Mouse (Mus musculus) spleen, embryonic (tissue): Measurements from ENCODE around the gene Rab30.
"Not testable (repeated sequence)": the region's sequence is repeated elsewhere in the genome, so short reads cannot be mapped to it uniquely, and the experiment has no call there.

ENCODE experiments used
- CTCF ChIA-PET: fragments of 350-600 bp; sonication (Branson Sonifier 250); formaldehyde crosslinking; loops from one replicate; lab custom pipeline; 2022; lab: Charles Lee

The Rab30 gene

GRCm38 (mm10) chr7:92741152-92741860, at the start of gene Rab30:
Gene Rab30, plus strand, starts transcription at chr7:92741603.
- CTCF ChIA-PET = interaction anchor here (0.8 kb wide), 1 partner anchor 221 kb away, joined by 4 read pairs; no protein-coding TSS in a partner anchor

GRCm38 (mm10) chr7:92696395-92696794, 45.0 kb upstream of the Rab30 start:
- CTCF ChIA-PET = no interaction called here

GRCm38 (mm10) chr7:92698770-92699169, 42.6 kb upstream of the Rab30 start:
- CTCF ChIA-PET = no interaction called here

- CTCF ChIA-PET = no interaction called here
These were observed 37.7 kb upstream of the Rab30 start for GRCm38 (mm10) chr7:92703661-92704060.

GRCm38 (mm10) chr7:92705534-92705933, 35.9 kb upstream of the Rab30 start:
- CTCF ChIA-PET = interaction anchor here (0.5 kb wide), 1 partner anchor 35 kb away, joined by 9 read pairs; no protein-coding TSS in a partner anchor

GRCm38 (mm10) chr7:92706711-92707110, 34.7 kb upstream of the Rab30 start:
- CTCF ChIA-PET = no interaction called here

GRCm38 (mm10) chr7:92709573-92709972, 31.8 kb upstream of the Rab30 start:
- CTCF ChIA-PET = no interaction called here

GRCm38 (mm10) chr7:92711593-92711992, 29.8 kb upstream of the Rab30 start:
- CTCF ChIA-PET = no interaction called here

GRCm38 (mm10) chr7:92715055-92715454, 26.3 kb upstream of the Rab30 start:
- CTCF ChIA-PET = no interaction called here

GRCm38 (mm10) chr7:92720156-92720905, 21.1 kb upstream of the Rab30 start:
- CTCF ChIA-PET = no interaction called here

GRCm38 (mm10) chr7:92723750-92724149, 17.7 kb upstream of the Rab30 start:
- CTCF ChIA-PET = no interaction called here

GRCm38 (mm10) chr7:92724261-92724660, 17.1 kb upstream of the Rab30 start:
- CTCF ChIA-PET = no interaction called here

- CTCF ChIA-PET = not testable (repeated sequence)
These were observed 11.8 kb upstream of the Rab30 start for GRCm38 (mm10) chr7:92729583-92729982.

GRCm38 (mm10) chr7:92730465-92730864, 10.9 kb upstream of the Rab30 start:
- CTCF ChIA-PET = interaction anchor here (0.5 kb wide), 1 partner anchor 74 kb away, joined by 3 read pairs; no protein-coding TSS in a partner anchor

- CTCF ChIA-PET = no interaction called here
These were observed 10.4 kb upstream of the Rab30 start for GRCm38 (mm10) chr7:92730959-92731358.

- CTCF ChIA-PET = no interaction called here
These were observed 9.3 kb upstream of the Rab30 start for GRCm38 (mm10) chr7:92732136-92732535.

- CTCF ChIA-PET = no interaction called here
These were observed 3.8 kb upstream of the Rab30 start for GRCm38 (mm10) chr7:92737560-92737959.

GRCm38 (mm10) chr7:92739956-92740355, 1.4 kb upstream of the Rab30 start:
- CTCF ChIA-PET = no interaction called here

- CTCF ChIA-PET = interaction anchor here (0.8 kb wide), 1 partner anchor 221 kb away, joined by 4 read pairs; no protein-coding TSS in a partner anchor
These were observed 840 bp upstream of the Rab30 start for GRCm38 (mm10) chr7:92740411-92741115.

- CTCF ChIA-PET = no interaction called here
These were observed 452 bp downstream of the Rab30 start for GRCm38 (mm10) chr7:92741861-92742249.

- CTCF ChIA-PET = interaction anchor here (0.6 kb wide), 1 partner anchor 91 kb away, joined by 3 read pairs; no protein-coding TSS in a partner anchor
These were observed 938 bp downstream of the Rab30 start for GRCm38 (mm10) chr7:92742341-92742741.

GRCm38 (mm10) chr7:92742774-92743173, 1.4 kb downstream of the Rab30 start:
- CTCF ChIA-PET = interaction anchor here (0.6 kb wide), 1 partner anchor 92 kb away, joined by 3 read pairs; no protein-coding TSS in a partner anchor
